Mouse (Mus musculus) thymus, adult 18-20 months (tissue): ENCODE data around the gene Ehbp1l1.

Source experiments
- DNase-seq, 2 experiments: peaks; one replicate each; pipeline ENCODE4 v3.0.0; 2022; ENCODE audit warnings: mixed read lengths in 2 of 2

Ehbp1l1 gene

GRCm38 (mm10) chr19:5725767-5726515, at the start of gene Ehbp1l1:
Gene Ehbp1l1 (minus strand): TSS chr19:5726317.
- peak; percentile 55 to 67 for DNase-seq

DNA sequence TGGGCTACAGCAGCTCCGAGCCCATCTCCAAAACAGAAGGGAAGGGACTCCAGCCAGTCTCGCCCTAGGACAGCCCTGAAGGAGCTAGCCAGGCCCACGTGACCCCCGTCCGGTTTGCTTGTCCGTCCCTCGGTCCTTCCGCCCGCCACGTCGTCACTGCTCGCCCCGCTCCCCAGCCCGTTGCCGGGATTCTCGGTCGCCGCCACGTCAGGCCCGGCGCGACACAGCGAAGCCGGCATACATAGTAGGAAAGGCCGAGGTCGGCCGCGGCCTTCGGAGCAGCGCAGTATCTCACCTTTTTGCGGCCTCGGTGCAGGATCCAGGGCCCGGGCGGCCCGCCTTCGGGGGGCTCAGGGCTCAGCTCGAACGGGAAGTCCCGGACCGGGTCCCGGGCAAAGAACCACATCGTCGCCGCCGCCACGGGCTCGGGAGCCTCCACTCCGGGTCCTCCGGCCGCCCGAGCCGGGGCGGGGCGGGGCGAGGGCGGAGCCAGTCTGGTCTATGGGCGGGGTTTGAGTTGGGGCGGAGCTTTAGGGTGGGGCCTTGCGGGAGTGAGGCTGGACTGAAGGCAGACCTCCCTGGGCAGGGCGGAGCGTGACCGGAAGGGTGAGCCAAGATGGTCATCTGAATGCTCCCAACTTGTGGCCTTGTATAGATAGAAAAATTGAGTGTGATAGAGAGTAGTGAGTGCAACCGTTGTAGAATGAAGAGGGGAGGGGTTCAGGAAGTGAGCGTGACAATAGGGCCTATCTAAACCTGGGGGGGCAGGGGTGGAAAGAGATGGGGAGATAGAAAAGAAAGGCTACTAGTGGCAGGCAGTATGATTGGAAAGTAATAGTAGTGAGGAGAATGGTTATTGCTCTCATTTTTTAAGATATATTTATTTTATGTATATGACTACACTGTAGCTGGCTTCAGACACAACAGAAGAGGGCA, 45.1 kb upstream of the Ehbp1l1 start, which contains the start of gene Scyl1:
Gene Scyl1, minus strand, starts transcription at position 495 of the 936 bp plus-strand sequence.
- peak; percentile 83 to 87 for DNase-seq

GRCm38 (mm10) chr19:5770311-5770710, 44.2 kb upstream of the Ehbp1l1 start:
- no peak for DNase-seq

DNA sequence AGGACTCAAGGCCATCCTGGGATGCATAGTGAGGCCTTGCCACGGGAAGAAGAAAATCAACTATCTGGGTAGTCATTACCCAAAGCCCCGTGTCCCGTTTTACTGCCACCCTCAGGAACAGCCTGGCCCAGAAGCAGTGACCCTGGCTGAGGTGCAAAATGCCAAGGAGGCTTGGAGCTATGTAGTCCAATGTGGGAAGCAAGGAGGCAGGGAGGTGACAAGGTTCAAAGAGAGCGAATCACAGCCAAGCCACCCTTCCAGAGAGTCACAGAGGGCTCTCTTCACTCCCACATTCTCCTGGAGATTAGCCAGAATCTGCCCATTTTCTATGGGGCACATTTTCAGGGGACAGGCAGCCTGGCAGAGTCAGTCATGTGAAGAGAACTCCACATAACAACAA, 41.2 kb upstream of the Ehbp1l1 start:
- no peak for DNase-seq

DNA sequence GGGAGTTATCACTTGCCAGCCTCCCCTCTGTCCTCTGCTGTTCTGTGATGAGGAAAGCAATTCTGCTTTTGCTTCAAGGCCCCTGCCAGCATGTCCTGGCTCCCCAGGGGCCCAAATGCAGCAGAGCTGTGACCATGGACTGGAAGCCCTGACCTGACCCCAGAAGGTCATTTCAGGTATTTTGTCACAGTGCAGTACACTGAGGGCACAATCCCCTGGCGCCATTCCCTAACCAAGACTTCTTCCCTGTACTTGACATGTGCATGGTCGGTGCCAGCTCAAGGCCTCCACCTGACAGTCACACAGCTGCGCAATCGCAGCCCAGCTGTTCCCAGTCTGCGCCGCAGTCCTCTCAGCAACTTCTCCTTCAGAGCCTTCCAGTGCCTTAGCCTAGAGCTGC, 37.0 kb upstream of the Ehbp1l1 start:
- no peak for DNase-seq

DNA sequence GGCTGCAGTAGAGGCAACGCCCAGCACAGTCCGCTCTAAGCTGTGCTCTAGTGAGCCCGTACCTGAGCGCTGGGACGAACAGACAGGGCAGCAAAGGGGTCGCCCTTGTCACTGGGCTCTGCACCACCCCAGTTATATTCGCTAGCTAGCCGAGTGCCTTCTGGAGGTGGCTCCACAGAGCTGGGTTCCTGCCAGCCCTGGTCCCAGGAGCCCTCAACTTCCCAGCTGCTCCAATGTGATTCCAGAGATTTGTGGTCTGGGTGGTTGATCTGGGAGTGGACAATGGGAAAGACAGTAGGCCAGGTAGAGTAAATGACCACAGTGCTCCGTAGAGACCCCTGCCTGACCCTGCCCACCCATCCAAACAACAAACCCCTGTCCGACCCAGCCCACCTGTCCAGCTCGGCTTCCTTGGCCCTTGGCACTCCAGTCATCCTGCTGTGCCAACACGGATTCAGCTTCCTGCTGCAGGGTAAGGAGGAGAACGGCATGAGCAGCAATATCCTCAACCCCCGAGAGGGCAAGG, 32.8 kb upstream of the Ehbp1l1 start:
- DNase-seq, result no peak

- no peak for DNase-seq
Measured at GRCm38 (mm10) chr19:5756991-5757636, 31.0 kb upstream of the Ehbp1l1 start.

- no peak for DNase-seq
Measured at GRCm38 (mm10) chr19:5756321-5756985, 30.3 kb upstream of the Ehbp1l1 start.

GRCm38 (mm10) chr19:5751742-5752141, 25.6 kb upstream of the Ehbp1l1 start:
- no peak for DNase-seq

- DNase-seq, result no peak
Measured at GRCm38 (mm10) chr19:5750951-5751350, 24.8 kb upstream of the Ehbp1l1 start.

- DNase-seq, result no peak
Measured at GRCm38 (mm10) chr19:5749476-5749875, 23.4 kb upstream of the Ehbp1l1 start.

- DNase-seq, result no peak
Measured at GRCm38 (mm10) chr19:5746907-5747363, 20.8 kb upstream of the Ehbp1l1 start.

DNA sequence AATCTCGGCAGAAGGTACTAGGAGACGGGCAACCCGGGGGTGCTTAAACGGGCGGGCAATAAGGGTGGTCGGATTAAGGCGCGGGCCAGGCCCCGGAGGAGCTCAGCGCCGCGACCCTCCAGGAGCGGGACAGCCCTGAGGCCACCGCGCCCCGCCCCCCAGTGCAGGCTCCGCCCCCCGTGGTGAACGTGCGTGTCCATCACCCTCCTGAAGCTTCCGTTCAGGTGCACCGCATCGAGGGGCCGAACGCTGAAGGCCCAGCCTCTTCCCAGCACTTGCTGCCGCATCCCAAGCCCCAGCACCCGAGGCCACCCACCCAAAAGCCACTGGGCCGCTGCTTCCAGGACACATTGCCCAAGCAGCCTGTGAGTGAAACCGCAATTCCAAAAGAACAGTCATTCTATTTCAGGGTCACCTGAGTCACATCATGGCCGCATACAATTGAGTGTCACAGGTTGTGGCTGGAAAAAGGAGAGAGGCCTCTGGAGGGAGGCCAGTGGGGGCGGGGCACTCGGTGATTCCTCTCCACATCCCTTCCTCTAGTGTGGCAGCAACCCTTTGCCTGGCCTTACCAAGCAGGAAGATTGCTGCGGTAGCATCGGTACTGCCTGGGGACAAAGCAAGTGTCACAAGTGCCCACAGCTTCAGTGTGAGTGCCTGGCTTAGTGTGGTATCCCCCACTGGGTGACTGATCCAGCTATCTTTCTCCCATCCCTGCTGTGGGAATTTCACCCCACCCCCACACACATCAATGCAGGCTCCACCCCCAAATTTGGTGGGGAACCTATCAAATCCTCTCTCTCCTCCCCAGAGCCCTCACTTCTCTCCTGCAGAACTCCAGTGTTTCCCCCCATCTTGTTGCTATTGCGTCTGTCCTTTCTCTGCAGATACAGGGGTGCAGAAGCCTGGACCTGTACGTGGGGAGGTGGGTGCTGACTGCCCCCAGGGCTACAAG, 19.9 kb upstream of the Ehbp1l1 start:
- no peak for DNase-seq

- DNase-seq, result no peak
Measured at GRCm38 (mm10) chr19:5743576-5743975, 17.5 kb upstream of the Ehbp1l1 start.

GRCm38 (mm10) chr19:5742241-5742641, 16.1 kb upstream of the Ehbp1l1 start:
- DNase-seq, result no peak

DNA sequence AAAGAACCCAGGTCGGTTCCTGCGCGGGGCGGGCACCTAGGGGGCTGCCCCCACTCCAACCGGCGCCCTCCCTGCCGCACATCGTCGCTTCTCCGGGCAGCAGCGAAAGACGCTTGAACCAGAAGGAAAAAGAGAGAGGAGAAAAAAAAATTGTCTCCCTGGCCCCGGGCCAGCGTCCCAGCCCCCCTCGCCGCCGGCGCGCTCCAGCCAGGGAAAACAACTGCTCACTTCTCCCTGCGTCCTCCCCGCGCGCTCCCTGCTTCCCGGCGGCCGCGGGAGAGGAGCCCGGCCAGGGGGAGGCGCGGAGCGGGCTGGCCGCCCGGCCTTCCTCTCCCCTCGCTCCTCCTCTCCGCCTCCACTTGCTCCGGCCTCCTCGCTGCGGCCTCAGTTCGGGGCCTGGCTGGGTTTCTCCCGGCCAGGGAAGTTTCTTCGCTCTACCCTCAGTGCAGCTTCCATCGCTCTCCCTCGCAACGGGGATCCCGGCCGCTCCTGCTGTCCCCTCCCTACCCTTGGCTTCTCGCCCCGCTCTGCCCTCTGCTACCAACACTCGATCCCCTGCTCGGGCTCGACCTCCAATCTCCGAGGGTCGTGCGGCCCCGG, 15.6 kb upstream of the Ehbp1l1 start:
- DNase-seq, result no peak

- DNase-seq, result no peak
Measured at GRCm38 (mm10) chr19:5740320-5741317, 14.5 kb upstream of the Ehbp1l1 start, which contains the start of gene Ltbp3. Gene Ltbp3 (plus strand): TSS chr19:5740904.

DNA sequence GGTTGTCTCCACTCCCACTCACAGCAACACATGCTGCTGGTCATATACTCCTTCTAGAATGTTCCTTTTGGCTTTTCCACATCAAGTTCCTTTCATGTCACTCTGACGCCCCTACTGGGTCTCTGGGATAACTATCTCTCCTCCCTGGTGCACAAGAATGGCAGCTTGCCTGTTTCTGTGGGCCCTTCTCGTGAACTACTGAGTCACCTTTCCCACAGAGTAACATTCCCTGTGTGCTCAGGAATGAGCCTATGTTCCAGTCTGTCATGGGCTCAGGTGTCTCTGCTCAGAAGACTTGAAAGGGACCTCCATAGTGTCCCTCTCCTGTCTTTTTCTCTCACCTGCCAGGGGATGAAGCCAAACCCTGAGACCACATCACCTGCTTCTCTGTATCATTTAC, 13.3 kb upstream of the Ehbp1l1 start:
- DNase-seq, result no peak

DNA sequence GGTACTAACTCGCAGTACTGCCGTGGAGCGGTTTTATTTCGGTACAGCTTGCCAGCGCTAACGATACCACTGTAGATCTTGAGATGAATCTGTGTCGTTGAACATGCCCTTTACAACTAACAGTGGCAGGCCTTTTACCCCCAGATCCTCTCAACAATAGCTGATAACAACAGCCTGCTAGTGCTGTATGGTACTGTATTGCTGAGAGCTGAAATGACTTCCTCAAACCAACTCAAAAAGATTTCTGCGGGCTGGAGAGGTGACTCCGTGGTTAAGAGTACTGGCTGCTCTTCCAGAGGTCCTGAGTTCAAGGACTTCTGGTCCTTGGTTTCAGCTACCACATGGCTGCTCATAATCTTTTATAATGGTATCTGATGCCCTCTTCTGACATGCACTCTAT, 8.2 kb upstream of the Ehbp1l1 start:
- DNase-seq, result no peak
